Mouse (Mus musculus): Measurements from ENCODE around the gene Mipol1. TPM values are rescaled to one million over a fixed set of nuclear protein-coding genes. Genes with fewer than 3 reads are reported as not detected.

Mipol1 gene
- polyA plus RNA-seq, 1 experiment from 2014 or later: 5.6 TPM

DNA sequence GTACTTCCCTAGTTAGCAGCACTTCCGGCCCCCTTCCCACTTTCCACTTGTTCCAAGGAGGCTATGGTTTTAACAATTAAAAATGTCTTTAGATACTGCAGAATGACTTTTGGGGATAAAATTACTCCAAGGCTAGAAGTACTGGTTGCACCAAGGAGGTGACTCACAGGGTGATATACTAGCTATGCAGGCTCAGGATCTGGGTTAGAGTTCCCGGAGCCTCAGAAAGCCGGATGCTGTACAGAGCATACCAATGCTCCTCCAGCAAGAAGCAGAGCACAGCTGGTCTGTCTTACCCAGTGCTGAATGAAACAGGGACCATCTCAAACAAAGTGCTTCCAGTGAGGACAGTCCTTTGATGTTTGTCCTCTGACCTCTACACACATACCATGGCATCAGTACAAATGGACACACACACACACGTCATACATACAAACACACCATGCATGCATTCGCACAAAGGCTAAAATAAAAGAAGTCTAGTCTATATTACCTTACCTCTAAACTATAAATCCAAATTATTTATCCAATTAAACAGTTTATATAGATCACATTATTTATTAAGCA lies 219.9 kb downstream of the Mipol1 start:
- no peak overlapping the region for H3K9ac ChIP-seq
- H3K4me3 ChIP-seq: no peak overlapping the region
- WGBS: 87% methylated on average over 5 of the region's 5 CpGs
- no peak overlapping the region for H3K27ac ChIP-seq
- no peaks in the 10 kb centered on the region for H3K27me3 ChIP-seq
- H3K9me3 ChIP-seq: no peaks in the 10 kb centered on the region
- H3K36me3 ChIP-seq: no peaks in the 10 kb centered on the region
- H3K4me1 ChIP-seq (replicated peaks): no peaks in the 10 kb centered on the region
- H3K4me2 ChIP-seq: no peak overlapping the region
- no peak for ATAC-seq (ENCODE audit: low FRiP score)

DNA sequence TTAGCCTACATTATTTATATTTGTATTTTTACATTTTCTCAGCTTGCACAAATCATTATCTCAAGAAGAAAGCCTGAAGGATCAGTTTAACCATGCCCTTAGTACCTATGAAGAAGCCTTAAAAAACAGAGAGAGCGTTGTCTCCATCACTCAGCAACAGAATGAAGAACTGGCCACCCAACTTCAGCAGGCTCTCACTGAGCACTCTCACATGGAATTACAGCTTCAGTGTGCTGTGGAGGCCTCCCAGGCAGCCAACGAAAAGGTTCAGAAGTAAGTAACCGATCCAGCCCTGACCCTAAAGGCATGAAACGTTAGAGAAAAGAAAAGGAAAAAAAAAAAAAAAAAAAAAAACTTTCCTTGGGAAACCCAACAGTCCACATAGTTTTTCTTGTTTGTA lies 226.7 kb downstream of the Mipol1 start:
- no peak overlapping the region for H3K9ac ChIP-seq
- no peak overlapping the region for H3K27ac ChIP-seq
- 51% methylated on average over 4 of the region's 4 CpGs for WGBS
- no peak for ATAC-seq (ENCODE audit: low FRiP score)
- H3K27me3 ChIP-seq: no peaks in the 10 kb centered on the region
- no peak overlapping the region for H3K4me2 ChIP-seq
- no peaks in the 10 kb centered on the region for H3K9me3 ChIP-seq
- no peak overlapping the region for H3K4me3 ChIP-seq
- no peaks in the 10 kb centered on the region for H3K36me3 ChIP-seq
- H3K4me1 ChIP-seq (replicated peaks): no peaks in the 10 kb centered on the region

DNA sequence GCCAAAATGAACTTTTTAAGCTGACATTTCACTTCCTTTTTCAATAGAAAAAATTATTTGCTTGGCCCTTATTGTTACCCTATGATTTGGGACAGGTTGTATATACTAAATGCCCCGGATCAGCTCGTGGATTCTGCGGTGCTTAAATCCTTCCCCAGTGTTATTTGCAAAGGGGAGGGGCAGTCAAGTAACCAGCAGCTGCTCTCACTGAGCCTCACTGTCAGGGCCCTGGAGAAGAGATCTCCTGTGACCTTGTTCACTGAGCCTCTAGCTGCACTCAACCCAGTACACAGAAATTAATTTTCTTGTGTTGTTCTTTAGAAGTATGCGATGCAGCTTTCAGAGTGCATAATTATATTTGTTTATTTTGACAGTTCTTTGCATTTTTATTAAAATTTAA lies 227.1 kb downstream of the Mipol1 start:
- Histone ChIP-seq H3K9me3 (no peaks in the 10 kb centered on the region), H3K4me3 (no peak overlapping the region), H3K27ac (no peak overlapping the region), H3K36me3 (no peaks in the 10 kb centered on the region), H3K27me3 (no peaks in the 10 kb centered on the region), H3K4me1 (replicated peaks) (no peaks in the 10 kb centered on the region), H3K4me2 (no peak overlapping the region), H3K9ac (no peak overlapping the region)
- no peak for ATAC-seq (ENCODE audit: low FRiP score)
- WGBS: 43% methylated on average over 4 of the region's 4 CpGs

DNA sequence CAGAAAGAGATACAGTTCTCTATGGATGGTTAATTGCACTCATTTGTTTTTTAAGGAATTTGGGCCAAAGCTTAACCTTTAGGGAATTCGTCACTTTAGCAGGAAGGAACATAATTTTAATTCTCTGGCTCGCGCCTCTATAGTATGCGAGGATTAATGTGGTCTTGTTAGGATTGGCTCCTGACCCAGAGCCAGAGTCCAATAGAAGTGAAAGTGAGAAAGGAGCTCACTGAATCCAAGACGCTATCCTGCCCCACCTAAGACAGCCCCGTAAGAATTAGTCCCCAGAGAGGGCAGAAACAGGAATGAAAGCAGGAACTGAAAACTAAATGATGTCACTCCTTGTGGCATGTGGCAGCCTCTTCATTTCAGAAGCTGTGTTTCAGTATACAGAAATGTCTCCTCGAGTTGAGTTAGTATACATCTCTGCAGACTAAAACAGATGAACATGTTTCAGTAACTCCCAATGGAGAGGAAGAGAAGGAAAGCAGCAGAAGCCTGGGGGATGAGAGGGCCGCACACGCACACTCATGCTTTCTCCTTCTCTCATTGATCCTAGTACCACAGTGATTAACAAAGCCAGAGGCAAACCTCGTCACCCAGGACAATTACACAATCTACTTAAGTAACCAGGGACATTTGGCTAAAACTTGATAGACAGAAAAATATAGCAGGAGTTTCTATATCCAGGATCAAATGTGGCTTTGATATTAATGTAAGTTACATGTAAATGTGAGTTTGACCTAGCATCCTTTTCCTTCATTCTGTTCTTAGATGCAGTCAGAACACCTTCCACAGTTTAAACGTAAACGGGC lies 234.5 kb downstream of the Mipol1 start:
- Histone ChIP-seq H3K4me2 (no peak overlapping the region), H3K4me1 (replicated peaks) (no peaks in the 10 kb centered on the region), H3K9ac (no peak overlapping the region), H3K27me3 (no peaks in the 10 kb centered on the region), H3K36me3 (no peaks in the 10 kb centered on the region), H3K4me3 (no peak overlapping the region), H3K9me3 (no peaks in the 10 kb centered on the region), H3K27ac (no peak overlapping the region)
- 86% methylated on average over 12 of the region's 12 CpGs for WGBS
- no peak for ATAC-seq (ENCODE audit: low FRiP score)

DNA sequence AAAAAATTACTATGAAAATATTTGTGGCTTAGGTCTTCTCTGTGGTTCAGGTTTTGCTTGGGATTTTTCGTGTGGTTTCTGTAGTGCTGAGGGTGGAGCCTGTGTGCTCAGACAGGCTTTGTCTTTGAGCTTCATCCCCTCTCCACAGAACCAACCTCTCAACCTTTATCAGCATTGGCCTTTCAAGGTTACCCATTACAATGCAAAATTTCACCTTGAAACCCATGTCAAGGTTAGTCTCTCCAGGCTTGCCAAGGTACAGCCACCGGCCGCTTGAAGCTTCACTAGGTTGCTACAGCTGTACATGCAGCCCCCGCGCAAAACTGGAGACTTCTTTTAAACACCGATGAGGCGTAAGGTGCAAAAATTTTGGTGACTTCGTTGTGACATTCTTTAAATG lies 241.6 kb downstream of the Mipol1 start:
- Histone ChIP-seq H3K4me3 (no peak overlapping the region), H3K36me3 (no peaks in the 10 kb centered on the region), H3K4me2 (no peak overlapping the region), H3K9ac (no peak overlapping the region), H3K4me1 (replicated peaks) (no peaks in the 10 kb centered on the region), H3K27ac (no peak overlapping the region), H3K9me3 (no peaks in the 10 kb centered on the region), H3K27me3 (no peaks in the 10 kb centered on the region)
- 89% methylated on average over 8 of the region's 8 CpGs for WGBS
- no peak for ATAC-seq (ENCODE audit: low FRiP score)

DNA sequence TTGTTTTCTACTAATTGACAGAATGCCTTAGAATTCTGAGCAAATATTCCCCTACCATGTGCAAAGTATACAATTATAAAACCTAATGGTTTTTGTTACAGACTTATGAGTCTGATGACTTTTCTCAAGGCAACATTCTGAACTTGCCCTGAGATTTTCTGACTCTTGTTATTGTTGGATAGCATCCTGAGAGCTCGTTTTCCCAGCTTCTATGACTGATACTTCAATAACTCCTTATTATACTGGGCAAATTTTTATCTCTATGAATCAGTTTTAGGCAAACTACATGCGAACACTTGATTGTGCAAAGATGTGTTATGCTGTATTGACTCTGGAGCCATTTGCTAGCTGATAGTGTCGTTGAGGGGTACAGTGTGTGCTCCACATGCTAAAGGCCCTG lies 246.6 kb downstream of the Mipol1 start:
- no peaks in the 10 kb centered on the region for H3K4me1 ChIP-seq (replicated peaks)
- no peak overlapping the region for H3K27ac ChIP-seq
- WGBS: 88% methylated on average over 3 of the region's 3 CpGs
- H3K36me3 ChIP-seq: no peaks in the 10 kb centered on the region
- no peaks in the 10 kb centered on the region for H3K27me3 ChIP-seq
- H3K4me3 ChIP-seq: no peak overlapping the region
- no peak overlapping the region for H3K4me2 ChIP-seq
- ATAC-seq (ENCODE audit: low FRiP score): no peak
- H3K9ac ChIP-seq: no peak overlapping the region
- H3K9me3 ChIP-seq: no peaks in the 10 kb centered on the region

- Histone ChIP-seq H3K36me3 (no peaks in the 10 kb centered on the region), H3K27me3 (no peaks in the 10 kb centered on the region), H3K9me3 (no peaks in the 10 kb centered on the region), H3K27ac (no peak overlapping the region), H3K9ac (no peak overlapping the region), H3K4me1 (replicated peaks) (no peaks in the 10 kb centered on the region), H3K4me3 (no peak overlapping the region), H3K4me2 (no peak overlapping the region)
- WGBS: 76% methylated on average over 2 of the region's 2 CpGs
- ATAC-seq (ENCODE audit: low FRiP score): no peak
These were observed 251.6 kb downstream of the Mipol1 start for GRCm38 (mm10) chr12:57481823-57482222.

DNA sequence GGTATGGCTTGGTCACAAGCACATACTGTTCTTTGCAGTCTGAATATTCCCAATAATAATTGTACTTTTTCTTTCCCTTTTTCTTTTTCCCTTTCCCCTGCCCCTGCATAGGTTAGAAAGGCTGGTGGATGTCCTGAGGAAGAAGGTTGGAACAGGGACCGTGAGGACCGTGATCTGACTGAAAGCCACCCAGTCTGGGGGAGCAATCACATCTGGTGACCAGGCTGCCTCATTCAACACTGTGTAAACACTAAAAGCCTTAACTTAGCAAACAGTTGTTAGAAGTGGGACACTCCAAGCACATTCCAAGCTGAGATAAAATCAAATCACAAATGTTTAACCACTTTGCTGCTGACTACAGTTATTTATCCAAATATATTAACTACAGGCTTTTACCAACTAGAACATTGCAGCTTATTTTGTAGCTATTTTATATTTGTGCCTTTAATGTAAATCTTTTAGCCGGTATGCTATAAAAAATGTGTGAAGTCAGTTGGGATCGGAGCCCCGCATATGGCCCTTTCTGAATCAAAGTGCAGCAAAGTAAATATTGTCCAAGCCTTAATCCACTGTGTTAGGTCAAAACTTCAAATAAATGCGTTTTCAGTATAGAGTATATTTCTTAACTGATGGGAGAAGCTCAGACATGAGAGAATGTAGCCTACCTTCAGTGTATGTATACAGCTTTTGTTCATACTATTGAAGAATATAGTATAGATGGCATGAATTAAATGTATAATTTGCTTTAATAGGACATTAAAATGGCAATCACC lies 266.3 kb downstream of the Mipol1 start:
- WGBS: 81% methylated on average over 6 of the region's 6 CpGs
- H3K27me3 ChIP-seq: no peaks in the 10 kb centered on the region
- H3K4me1 ChIP-seq (replicated peaks): no peaks in the 10 kb centered on the region
- no peak overlapping the region for H3K4me3 ChIP-seq
- no peak overlapping the region for H3K4me2 ChIP-seq
- no peaks in the 10 kb centered on the region for H3K36me3 ChIP-seq
- H3K27ac ChIP-seq: no peak overlapping the region
- H3K9me3 ChIP-seq: no peaks in the 10 kb centered on the region
- H3K9ac ChIP-seq: no peak overlapping the region
- ATAC-seq (ENCODE audit: low FRiP score): no peak

GRCm38 (mm10) chr12:57500246-57500645 lies 270.0 kb downstream of the Mipol1 start:
- Histone ChIP-seq H3K27ac (no peak overlapping the region), H3K4me2 (no peak overlapping the region), H3K9me3 (no peaks in the 10 kb centered on the region), H3K4me1 (replicated peaks) (no peaks in the 10 kb centered on the region), H3K4me3 (no peak overlapping the region), H3K36me3 (no peaks in the 10 kb centered on the region), H3K9ac (no peak overlapping the region), H3K27me3 (no peaks in the 10 kb centered on the region)
- ATAC-seq (ENCODE audit: low FRiP score): no peak
- WGBS: 82% methylated on average over 7 of the region's 7 CpGs

DNA sequence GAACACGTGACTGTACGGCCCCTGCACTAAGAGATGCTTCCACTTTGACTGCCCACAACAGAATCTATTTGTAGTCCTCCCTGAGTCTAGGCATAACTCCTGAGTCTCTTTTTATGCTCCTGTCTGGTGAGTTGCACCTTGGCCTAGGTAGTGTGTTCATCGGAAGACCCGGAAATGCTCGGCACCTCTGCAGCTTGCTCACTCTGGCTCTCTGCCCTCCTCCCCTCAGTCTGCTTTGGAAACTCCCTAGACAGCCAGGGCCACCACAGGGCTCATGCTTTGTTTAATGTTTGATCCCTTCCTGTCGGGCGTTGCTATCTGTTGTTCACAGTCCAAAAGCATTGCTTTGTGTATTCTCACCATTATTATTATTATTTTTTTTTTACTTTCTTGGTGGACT lies 275.1 kb downstream of the Mipol1 start:
- Histone ChIP-seq H3K9ac (no peak overlapping the region), H3K4me2 (no peak overlapping the region), H3K27me3 (no peaks in the 10 kb centered on the region), H3K27ac (no peak overlapping the region), H3K9me3 (no peaks in the 10 kb centered on the region), H3K4me1 (replicated peaks) (no peaks in the 10 kb centered on the region), H3K4me3 (no peak overlapping the region), H3K36me3 (no peaks in the 10 kb centered on the region)
- no peak for ATAC-seq (ENCODE audit: low FRiP score)
- whole genome bisulfite sequencing: 82% methylated on average over 7 of the region's 7 CpGs

DNA sequence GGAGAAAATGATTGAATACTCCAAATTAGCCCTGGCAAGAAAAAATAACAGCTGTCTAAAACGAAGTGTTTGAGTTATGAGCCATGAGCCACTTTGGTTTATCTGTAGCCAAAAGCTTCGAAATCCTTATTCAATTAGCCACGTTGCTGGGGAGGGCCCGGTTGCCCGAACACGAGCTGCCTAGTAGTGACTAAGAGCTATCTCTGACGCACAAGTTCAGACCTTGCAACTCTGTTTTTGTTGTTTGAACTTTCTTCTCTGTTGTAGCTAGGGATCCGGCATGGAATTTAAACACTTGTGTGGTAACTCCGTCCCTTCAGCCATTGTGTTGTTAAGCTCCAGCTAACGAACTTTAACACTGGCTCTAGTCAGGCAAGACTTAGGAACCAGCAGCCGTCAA lies 278.7 kb downstream of the Mipol1 start:
- Histone ChIP-seq H3K9me3 (no peaks in the 10 kb centered on the region), H3K27ac (no peak overlapping the region), H3K4me3 (no peak overlapping the region), H3K27me3 (no peaks in the 10 kb centered on the region), H3K4me2 (no peak overlapping the region), H3K9ac (no peak overlapping the region), H3K4me1 (replicated peaks) (no peaks in the 10 kb centered on the region), H3K36me3 (no peaks in the 10 kb centered on the region)
- WGBS: 55% methylated on average over 11 of the region's 11 CpGs
- ATAC-seq (ENCODE audit: low FRiP score): no peak

DNA sequence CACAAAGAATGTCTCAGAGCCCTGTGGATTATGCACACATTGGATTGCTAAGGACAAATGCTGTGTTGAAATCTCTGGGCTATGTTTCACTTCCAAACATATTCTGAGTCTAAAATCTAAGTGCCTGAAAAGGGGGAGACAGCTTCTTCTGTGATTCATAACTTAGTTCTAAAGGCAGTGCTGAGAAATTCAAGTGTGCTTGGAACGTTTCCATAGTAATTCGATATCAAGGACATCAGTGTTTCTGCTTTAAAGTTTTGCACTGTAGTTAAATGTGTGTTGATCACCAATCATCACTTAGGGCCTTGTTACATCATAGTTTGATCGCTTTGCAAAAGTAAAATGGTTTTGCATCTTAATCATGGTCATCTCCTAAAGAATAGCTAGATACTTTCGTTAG lies 279.5 kb downstream of the Mipol1 start:
- no peak overlapping the region for H3K4me2 ChIP-seq
- no peak overlapping the region for H3K9ac ChIP-seq
- 81% methylated on average over 4 of the region's 4 CpGs for WGBS
- no peak overlapping the region for H3K27ac ChIP-seq
- no peaks in the 10 kb centered on the region for H3K4me1 ChIP-seq (replicated peaks)
- H3K9me3 ChIP-seq: no peaks in the 10 kb centered on the region
- ATAC-seq (ENCODE audit: low FRiP score): no peak
- H3K4me3 ChIP-seq: no peak overlapping the region
- no peaks in the 10 kb centered on the region for H3K27me3 ChIP-seq
- no peaks in the 10 kb centered on the region for H3K36me3 ChIP-seq

All from hindbrain, embryonic 13.5 days (tissue).